ENCODE assay signal across 12 mouse cellular contexts in genomic region chr2:115923247-115923646, GRCm38 (mm10).
A peak's percentile ranks its signal among the peaks of the same experiment; 100 is the strongest.
DNase-seq lines count a peak whose midpoint lies in the region; ATAC-seq lines count a peak whose summit lies in the region.
"Had no signal": no experiment of that assay in that cellular context is flagged by ENCODE, and none has a peak within 500 bp of the region (broad histone marks: within the 10 kb centered on the region; RNA-seq: fewer than 3 reads in every experiment).

No protein-coding gene starts in this region.

- ATAC-seq in heart, embryonic 13.5 days (ENCODE audit: extremely low read depth, insufficient number of reproducible peaks, low FRiP score, low TSS enrichment), result no peak
- no peak for ATAC-seq in heart, embryonic 11.5 days (replicated peaks; ENCODE audit: insufficient number of reproducible peaks, low FRiP score, low TSS enrichment)
- no peak for ATAC-seq in hindbrain, embryonic 16.5 days

- H3K4me1 ChIP-seq in heart, embryonic 13.5 days, result peaks cover 62% of the 10 kb centered on the region
- peaks cover 22% of the 10 kb centered on the region for H3K4me1 ChIP-seq in heart, embryonic 11.5 days (ENCODE audit: control insufficient read depth, insufficient read depth, low read length)
- peaks cover 4% of the 10 kb centered on the region for H3K4me1 ChIP-seq in hindbrain, embryonic 16.5 days (ENCODE audit: control insufficient read depth, insufficient read depth, low read depth, low read length)

- H3K9ac ChIP-seq in heart, embryonic 13.5 days, result no peak overlapping the region
- H3K9ac ChIP-seq in heart, embryonic 11.5 days (ENCODE audit: low read depth, low read length), result no peak overlapping the region
- no peak overlapping the region for H3K9ac ChIP-seq in hindbrain, embryonic 16.5 days (ENCODE audit: low read depth, low read length)

- DNase-seq in 3T3-L1 (ENCODE audit: low read depth, low spot score) (peak; percentile 59), MN1 (ENCODE audit: low spot score) (no peak)
- peak; percentile 55 for DNase-seq in embryo, embryonic 11 days
- DNase-seq in gastrocnemius, adult 18-20 months (ENCODE audit: low spot score), result no peak
- no peak for DNase-seq in urinary bladder, postnatal 4 days (ENCODE audit: low spot score in 2 of 2)
- DNase-seq: adrenal gland, adult 2 months; heart, adult 18-20 months; kidney, postnatal 10 days; thymus, adult 18-20 months had no signal

- H3K27me3 ChIP-seq in heart, embryonic 13.5 days (replicated peaks), result no peaks in the 10 kb centered on the region
- H3K27me3 ChIP-seq in heart, embryonic 11.5 days (ENCODE audit: control insufficient read depth, insufficient read depth, low read length), result no peaks in the 10 kb centered on the region
- H3K27me3 ChIP-seq in hindbrain, embryonic 16.5 days (replicated peaks; ENCODE audit: control insufficient read depth, insufficient read depth, low read length), result no peaks in the 10 kb centered on the region

- 58% methylated on average over 6 of the region's 6 CpGs for WGBS in heart, embryonic 13.5 days
- 65% methylated on average over 6 of the region's 6 CpGs for WGBS in heart, embryonic 11.5 days (ENCODE audit: insufficient replicate concordance)
- 27% methylated on average over 6 of the region's 6 CpGs for WGBS in hindbrain, embryonic 16.5 days

- peak overlapping the region; percentile 33; the same call in 1 of the 2 replicates for H3K27ac ChIP-seq in heart, embryonic 13.5 days (replicated peaks)
- no peak overlapping the region for H3K27ac ChIP-seq in heart, embryonic 11.5 days (ENCODE audit: low read depth, low read length)
- peak overlapping the region; percentile 24; the same call in 1 of the 2 replicates for H3K27ac ChIP-seq in hindbrain, embryonic 16.5 days (ENCODE audit: low read depth, low read length)

- peaks cover 13% of the 10 kb centered on the region for H3K36me3 ChIP-seq in heart, embryonic 13.5 days
- no peaks in the 10 kb centered on the region for H3K36me3 ChIP-seq in heart, embryonic 11.5 days (ENCODE audit: control insufficient read depth, insufficient read depth, low read length)
- no peaks in the 10 kb centered on the region for H3K36me3 ChIP-seq in hindbrain, embryonic 16.5 days (ENCODE audit: control insufficient read depth, insufficient read depth, low read length)

- no peaks in the 10 kb centered on the region for H3K9me3 ChIP-seq in heart, embryonic 13.5 days
- H3K9me3 ChIP-seq in heart, embryonic 11.5 days (replicated peaks; ENCODE audit: control insufficient read depth, low read length), result no peaks in the 10 kb centered on the region
- no peaks in the 10 kb centered on the region for H3K9me3 ChIP-seq in hindbrain, embryonic 16.5 days (ENCODE audit: control insufficient read depth, low read length)

- H3K4me3 ChIP-seq in heart, embryonic 13.5 days, result no peak overlapping the region
- H3K4me3 ChIP-seq in heart, embryonic 11.5 days (ENCODE audit: low read depth, low read length), result no peak overlapping the region
- no peak overlapping the region for H3K4me3 ChIP-seq in hindbrain, embryonic 16.5 days (ENCODE audit: low read length)

- no peak overlapping the region for H3K4me2 ChIP-seq in heart, embryonic 13.5 days
- no peak overlapping the region for H3K4me2 ChIP-seq in heart, embryonic 11.5 days
- no peak overlapping the region for H3K4me2 ChIP-seq in hindbrain, embryonic 16.5 days (ENCODE audit: low read length)

Comparison
In these comparisons a context has a peak if more than half of its experiments do, and no peak if none do; other contexts are left out.
1. DNase-seq: peak in 3T3-L1 (single experiment) and embryo, embryonic 11 days (single experiment); none in MN1 (single experiment), gastrocnemius, adult 18-20 months (single experiment) and urinary bladder, postnatal 4 days (0 of 2).